Mouse (Mus musculus): ENCODE measurements around the gene Atrn.

The Atrn gene

GRCm38 (mm10) chr2:131040854-131041825, 134.8 kb downstream of the Atrn start:
- peak; percentile 75 for DNase-seq (ENCODE audit: low spot score)

GRCm38 (mm10) chr2:131042988-131043387, 136.7 kb downstream of the Atrn start, which contains the start of gene Gfra4:
Gfra4 (minus strand) TSS chr2:131043088.
- no peak for DNase-seq (ENCODE audit: low spot score)

- no peak for DNase-seq (ENCODE audit: low spot score)
Observed at GRCm38 (mm10) chr2:131044354-131044852, 138.1 kb downstream of the Atrn start.

GRCm38 (mm10) chr2:131044989-131045720, 138.9 kb downstream of the Atrn start:
- no peak for DNase-seq (ENCODE audit: low spot score)

- no peak for DNase-seq (ENCODE audit: low spot score)
Observed at GRCm38 (mm10) chr2:131046025-131046424, 139.7 kb downstream of the Atrn start.

GRCm38 (mm10) chr2:131052043-131052442, 145.7 kb downstream of the Atrn start:
- no peak for DNase-seq (ENCODE audit: low spot score)

GRCm38 (mm10) chr2:131052862-131053418, 146.6 kb downstream of the Atrn start:
- no peak for DNase-seq (ENCODE audit: low spot score)

- DNase-seq (ENCODE audit: low spot score) = no peak
Observed at GRCm38 (mm10) chr2:131053851-131054645, 147.8 kb downstream of the Atrn start.

- no peak for DNase-seq (ENCODE audit: low spot score)
Observed at GRCm38 (mm10) chr2:131054646-131055264, 148.5 kb downstream of the Atrn start.

GRCm38 (mm10) chr2:131055631-131056030, 149.3 kb downstream of the Atrn start:
- DNase-seq (ENCODE audit: low spot score) = peak; percentile 44

GRCm38 (mm10) chr2:131056191-131056590, 149.9 kb downstream of the Atrn start:
- DNase-seq (ENCODE audit: low spot score) = no peak

- DNase-seq (ENCODE audit: low spot score) = no peak
Observed at GRCm38 (mm10) chr2:131058672-131059071, 152.4 kb downstream of the Atrn start.

- DNase-seq (ENCODE audit: low spot score) = no peak
Observed at GRCm38 (mm10) chr2:131059377-131059776, 153.1 kb downstream of the Atrn start.

GRCm38 (mm10) chr2:131059781-131060540, 153.7 kb downstream of the Atrn start:
- no peak for DNase-seq (ENCODE audit: low spot score)

- DNase-seq (ENCODE audit: low spot score) = no peak
Observed at GRCm38 (mm10) chr2:131060784-131061183, 154.5 kb downstream of the Atrn start.

- DNase-seq (ENCODE audit: low spot score) = no peak
Observed at GRCm38 (mm10) chr2:131061607-131062006, 155.3 kb downstream of the Atrn start.

- no peak for DNase-seq (ENCODE audit: low spot score)
Observed at GRCm38 (mm10) chr2:131063404-131063864, 157.1 kb downstream of the Atrn start, which contains the start of gene Adam33. Adam33 (minus strand) TSS chr2:131063814.

- DNase-seq (ENCODE audit: low spot score) = no peak
Observed at GRCm38 (mm10) chr2:131066342-131066741, 160.0 kb downstream of the Atrn start.

GRCm38 (mm10) chr2:131067481-131067880, 161.2 kb downstream of the Atrn start:
- DNase-seq (ENCODE audit: low spot score) = no peak

GRCm38 (mm10) chr2:131072536-131072935, 166.2 kb downstream of the Atrn start:
- no peak for DNase-seq (ENCODE audit: low spot score)
